12 mouse cellular contexts compared by ENCODE assay signal in the genomic region with DNA sequence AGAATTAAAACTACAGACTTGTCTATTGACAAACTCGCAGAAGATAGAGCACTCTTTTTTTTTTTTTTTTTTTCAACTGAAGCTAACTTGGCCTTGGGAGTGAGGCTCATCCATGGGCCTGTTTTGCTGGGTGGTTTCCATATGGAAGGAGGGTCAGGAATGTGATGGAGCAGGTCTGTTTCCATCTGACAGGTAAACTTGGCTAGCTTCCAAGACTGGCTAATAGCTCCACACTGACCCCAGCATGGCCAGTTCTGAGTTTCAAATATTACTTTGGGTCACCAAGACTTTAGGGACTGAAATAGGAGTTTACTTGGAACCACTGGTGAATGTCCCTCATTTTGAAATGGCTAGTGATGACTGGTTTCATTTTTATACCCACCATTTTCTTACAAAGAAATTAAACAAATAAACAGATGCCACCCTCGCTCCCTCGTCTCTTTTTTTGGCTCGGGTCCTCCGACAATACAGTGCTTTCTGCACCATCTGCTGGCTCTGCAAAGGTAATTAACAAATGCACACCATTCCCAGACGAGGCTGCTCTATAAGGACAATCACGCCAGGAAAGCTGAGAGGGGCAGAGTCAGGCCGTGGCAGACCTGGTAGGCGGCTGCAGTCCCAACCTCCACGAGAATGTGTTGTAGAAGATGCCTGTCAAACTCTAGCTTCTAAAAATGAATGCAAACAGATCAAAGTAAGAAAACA.
DNase-seq lines count a peak whose midpoint lies in the region; ATAC-seq lines count a peak whose summit lies in the region.
"Had no signal": no experiment of that assay in that cellular context is flagged by ENCODE, and none has a peak within 500 bp of the region (broad histone marks: within the 10 kb centered on the region; RNA-seq: fewer than 3 reads in every experiment).

No protein-coding gene starts in this region.

- H3K27ac ChIP-seq in heart, embryonic 10.5 days: 0 out of 2 replicates have a peak overlapping the region, but pooled peaks have one; percentile 0
- H3K27ac ChIP-seq in neural tube, embryonic 13.5 days (replicated peaks): peak overlapping the region; percentile 49; the same call in 1 of the 2 replicates
- H3K27ac ChIP-seq: kidney, postnatal 0 days had no signal

- ATAC-seq in neural tube, embryonic 13.5 days (ENCODE audit: low read depth): peak; percentile 87

- WGBS in heart, embryonic 10.5 days: 61% methylated on average over 10 of the region's 10 CpGs
- WGBS in neural tube, embryonic 13.5 days: 37% methylated on average over 10 of the region's 10 CpGs

- no peak overlapping the region for H3K4me3 ChIP-seq in heart, embryonic 10.5 days
- no peak overlapping the region for H3K4me3 ChIP-seq in neural tube, embryonic 13.5 days

- H3K4me1 ChIP-seq in heart, embryonic 10.5 days: 0 out of 2 replicates have a peak, but pooled peaks cover 2% of the 10 kb centered on the region
- H3K4me1 ChIP-seq in neural tube, embryonic 13.5 days (replicated peaks): peaks cover 3% of the 10 kb centered on the region; the same call in 1 of the 2 replicates

- H3K27me3 ChIP-seq in heart, embryonic 10.5 days (ENCODE audit: insufficient read depth, poor library complexity, severe bottlenecking): no peaks in the 10 kb centered on the region
- no peaks in the 10 kb centered on the region for H3K27me3 ChIP-seq in neural tube, embryonic 13.5 days

- no peak for DNase-seq in heart, embryonic 10.5 days (ENCODE audit: low spot score)
- no peak for DNase-seq in heart, postnatal 25 days (ENCODE audit: low spot score)
- DNase-seq in layer of hippocampus, postnatal 14 days (ENCODE audit: low spot score in 2 of 2): peak; percentile 28 to 64
- no peak for DNase-seq in layer of hippocampus, postnatal 25 days (ENCODE audit: extremely low spot score in 1 of 2, low spot score in 1 of 2)
- peak; percentile 73 to 80 for DNase-seq in cerebellum, postnatal 36 days
- no peak for DNase-seq in adrenal gland, postnatal 25 days
- no peak for DNase-seq in gastrocnemius, postnatal 10 days
- DNase-seq: lung, embryonic 14.5 days; right cerebral cortex, postnatal 4 days; thymus, adult 2 months had no signal

- H3K9ac ChIP-seq in neural tube, embryonic 13.5 days: no peak overlapping the region
- H3K9ac ChIP-seq: lung, embryonic 14.5 days had no signal

- intact Hi-C loops in heart, postnatal 25 days (cut with DNase I): no loop called here

- H3K9me3 ChIP-seq in heart, embryonic 10.5 days: no peaks in the 10 kb centered on the region
- H3K9me3 ChIP-seq in neural tube, embryonic 13.5 days: no peaks in the 10 kb centered on the region

- no peaks in the 10 kb centered on the region for H3K36me3 ChIP-seq in heart, embryonic 10.5 days
- H3K36me3 ChIP-seq in neural tube, embryonic 13.5 days: no peaks in the 10 kb centered on the region

- H3K4me2 ChIP-seq in neural tube, embryonic 13.5 days: no peak overlapping the region
- H3K4me2 ChIP-seq: lung, embryonic 14.5 days had no signal

Comparison
In these comparisons a context has a peak if more than half of its experiments do, and no peak if none do; other contexts are left out.
1. DNase-seq: peak in layer of hippocampus, postnatal 14 days (2 of 2) and cerebellum, postnatal 36 days (2 of 2); none in heart, embryonic 10.5 days (single experiment), heart, postnatal 25 days (single experiment), layer of hippocampus, postnatal 25 days (0 of 2), adrenal gland, postnatal 25 days (single experiment) and gastrocnemius, postnatal 10 days (single experiment).